Mouse (Mus musculus) urinary bladder, postnatal 10 days (tissue): ENCODE results near the gene Klhl11.

ENCODE experiments used
- DNase-seq: peaks from one replicate; pipeline ENCODE4 v3.0.0; 2022; ENCODE audit warnings: low spot score

Klhl11 gene

DNA sequence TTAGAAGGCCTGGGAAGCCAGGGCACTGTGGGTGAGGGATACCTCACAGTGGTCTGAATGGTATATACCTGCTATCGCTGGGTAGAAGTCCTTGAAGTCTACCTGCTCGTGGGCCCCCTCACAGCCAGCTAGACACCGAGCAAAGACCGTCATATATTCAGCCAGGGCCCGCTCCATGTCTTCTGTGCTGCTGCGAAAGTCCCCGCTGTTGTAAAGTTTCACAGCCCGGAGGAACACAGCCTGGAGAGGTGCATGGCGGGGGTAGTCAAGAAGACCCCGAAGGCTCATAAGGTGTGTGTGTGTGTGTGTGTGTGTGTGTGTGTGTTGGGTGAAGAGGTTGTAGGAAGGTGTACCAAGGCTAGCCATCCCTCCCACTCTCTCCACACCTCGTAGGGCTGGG, 59.0 kb downstream of the Klhl11 start:
- no peak for DNase-seq
